Mouse (Mus musculus) telencephalon, adult 2 months (tissue): ENCODE data around the gene Rbm34.
"Not testable (repeated sequence)": the region's sequence is repeated elsewhere in the genome, so short reads cannot be mapped to it uniquely, and the experiment has no call there.

Source experiments
- DNase-seq: peaks from one replicate; pipeline ENCODE4 v3.0.0-alpha.2; 2011; ENCODE audit warnings: low read depth, low spot score

Rbm34 gene

GRCm38 (mm10) chr8:126920386-126920785 lies 50.5 kb downstream of the Rbm34 start:
- no peak for DNase-seq

- no peak for DNase-seq
These were observed 51.2 kb downstream of the Rbm34 start for GRCm38 (mm10) chr8:126919703-126920102.

- no peak for DNase-seq
These were observed 51.6 kb downstream of the Rbm34 start for GRCm38 (mm10) chr8:126919255-126919654.

GRCm38 (mm10) chr8:126918356-126918755 lies 52.5 kb downstream of the Rbm34 start:
- DNase-seq = no peak

GRCm38 (mm10) chr8:126917179-126917905 lies 53.5 kb downstream of the Rbm34 start:
- DNase-seq = no peak

GRCm38 (mm10) chr8:126916611-126917010 lies 54.3 kb downstream of the Rbm34 start:
- no peak for DNase-seq

GRCm38 (mm10) chr8:126914609-126915375 lies 56.1 kb downstream of the Rbm34 start:
- no peak for DNase-seq

- DNase-seq = not testable (repeated sequence)
These were observed 56.8 kb downstream of the Rbm34 start for GRCm38 (mm10) chr8:126914107-126914490.

GRCm38 (mm10) chr8:126913241-126914106 lies 57.4 kb downstream of the Rbm34 start:
- DNase-seq = no peak

- DNase-seq = no peak
These were observed 61.5 kb downstream of the Rbm34 start for GRCm38 (mm10) chr8:126909371-126909802.

- no peak for DNase-seq
These were observed 62.1 kb downstream of the Rbm34 start for GRCm38 (mm10) chr8:126908805-126909204.

GRCm38 (mm10) chr8:126907968-126908367 lies 62.9 kb downstream of the Rbm34 start:
- no peak for DNase-seq

- DNase-seq = no peak
These were observed 63.5 kb downstream of the Rbm34 start for GRCm38 (mm10) chr8:126907374-126907773.

- DNase-seq = no peak
These were observed 65.5 kb downstream of the Rbm34 start for GRCm38 (mm10) chr8:126905387-126905786.

GRCm38 (mm10) chr8:126903927-126904326 lies 66.9 kb downstream of the Rbm34 start:
- DNase-seq = no peak

- DNase-seq = no peak
These were observed 67.5 kb downstream of the Rbm34 start for GRCm38 (mm10) chr8:126903224-126903895.

GRCm38 (mm10) chr8:126901612-126902011 lies 69.3 kb downstream of the Rbm34 start:
- no peak for DNase-seq

GRCm38 (mm10) chr8:126901049-126901448 lies 69.8 kb downstream of the Rbm34 start:
- no peak for DNase-seq
